Mouse (Mus musculus) cerebellum, adult 2 months (tissue): Measurements from ENCODE around the gene Col27a1.

ENCODE experiments used
- CTCF ChIP-seq: fragments of 200-500 bp; IDR thresholded peaks from 2 replicates; pipeline ENCODE4 v1.5.1; 2011; ENCODE audit warnings: low read depth, mild to moderate bottlenecking, control low read depth, low read length, moderate library complexity, borderline replicate concordance; ENCODE audit not compliant: insufficient read depth
- POLR2A ChIP-seq: fragments of 200-500 bp; IDR thresholded peaks from 2 replicates; pipeline ENCODE4 v1.6.1; 2011; ENCODE audit warnings: low read length, control low read depth, borderline replicate concordance; ENCODE audit not compliant: insufficient read depth

GRCm38 (mm10) chr4:63316076-63316746, 102.4 kb downstream of the Col27a1 start:
- TF ChIP-seq POLR2A (no peak), CTCF (no peak)
